Mouse (Mus musculus) embryo, embryonic 10 days (tissue): ENCODE data around the gene Cpsf4l.

Experiments
- DNase-seq: peaks from one replicate; pipeline ENCODE4 v3.0.0-alpha.2; 2015; ENCODE audit warnings: low spot score

Gene Cpsf4l

GRCm38 (mm10) chr11:113735151-113735550 is 25.3 kb upstream of the Cpsf4l start:
- no peak for DNase-seq

DNA sequence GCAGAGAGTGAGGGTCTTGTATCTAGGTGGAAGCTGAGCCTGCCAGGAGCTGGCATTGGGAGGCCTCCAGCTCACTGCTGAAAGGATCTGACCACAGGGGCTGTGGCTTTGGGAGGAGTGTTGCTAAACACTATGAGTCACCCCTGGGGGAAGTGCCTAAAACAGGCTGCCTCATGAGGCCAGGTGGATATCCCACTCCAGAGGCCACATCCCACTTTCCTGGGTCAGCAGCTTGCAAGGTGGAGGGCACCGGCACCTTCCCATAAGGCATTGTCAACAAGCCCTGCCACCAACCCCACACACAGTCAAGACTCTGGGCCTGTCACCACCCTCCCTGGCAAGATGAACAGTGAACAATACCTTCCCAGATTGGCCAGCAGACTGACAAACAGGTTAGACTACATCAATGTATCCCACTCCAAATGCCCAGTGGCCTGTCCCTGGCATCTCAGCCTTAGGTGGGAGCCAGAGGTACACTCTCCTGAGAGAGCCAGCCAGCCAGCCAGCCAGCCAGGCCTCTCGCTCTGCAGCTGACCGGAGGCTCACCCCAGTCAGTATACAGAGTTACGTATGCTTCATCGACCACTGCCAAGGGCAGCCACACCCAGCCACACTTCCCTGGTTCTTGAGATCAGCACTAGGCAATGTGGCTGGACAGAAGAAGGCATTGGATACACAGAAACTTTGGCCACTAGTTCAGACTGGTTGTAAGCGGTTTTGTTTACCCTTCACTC is 24.0 kb upstream of the Cpsf4l start:
- DNase-seq: peak; percentile 47

DNA sequence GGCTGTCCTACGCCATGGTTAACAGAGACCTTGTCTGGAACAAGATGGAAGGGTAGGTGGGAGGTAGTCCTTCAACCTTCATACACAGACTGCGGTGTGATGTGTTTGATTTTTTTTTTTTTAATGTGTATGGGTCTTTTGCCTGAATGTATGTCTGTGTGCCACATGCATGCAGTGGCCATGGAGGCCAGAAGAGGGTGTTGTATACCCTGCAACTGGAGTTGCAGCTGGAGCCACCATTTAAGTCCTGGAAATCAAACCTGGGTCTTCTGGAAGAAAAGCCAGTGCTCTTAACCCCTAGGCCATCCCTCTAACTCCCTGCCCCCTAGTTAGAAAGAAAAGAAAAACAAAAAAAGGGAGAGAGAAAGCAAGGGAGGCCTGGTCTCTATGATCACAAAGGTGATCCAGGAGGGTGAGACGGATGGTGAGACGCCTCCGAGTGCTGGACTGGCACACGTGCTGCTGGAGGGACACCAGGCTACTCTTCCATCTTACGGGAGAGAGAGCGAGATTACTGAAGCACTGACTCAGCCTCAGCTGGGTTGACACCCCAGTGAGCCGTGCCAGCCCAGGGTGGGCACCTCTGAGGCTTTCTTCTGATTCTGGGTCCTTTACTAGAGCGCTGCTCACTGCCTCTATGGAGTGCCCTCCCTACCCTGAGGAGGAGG is 22.3 kb upstream of the Cpsf4l start:
- no peak for DNase-seq

DNA sequence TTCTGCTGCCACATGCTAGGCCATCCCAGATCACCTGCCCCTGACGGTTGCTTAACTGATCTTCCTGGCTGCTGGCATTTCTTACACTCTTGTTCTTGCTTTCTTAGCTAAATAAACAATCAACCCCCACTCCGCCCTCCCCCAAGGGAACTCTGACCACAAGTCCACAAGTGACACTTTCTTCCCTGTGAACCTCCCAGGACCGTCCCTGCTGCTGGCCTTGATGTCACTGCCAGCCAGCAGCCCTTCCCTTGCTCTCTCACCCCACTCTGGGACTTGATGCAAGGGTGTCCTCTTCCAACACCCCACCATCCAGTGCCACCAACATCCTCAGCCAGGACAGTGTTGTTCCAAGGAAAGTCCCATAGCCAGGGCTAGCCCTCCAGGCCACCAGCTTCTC is 21.1 kb upstream of the Cpsf4l start:
- no peak for DNase-seq

DNA sequence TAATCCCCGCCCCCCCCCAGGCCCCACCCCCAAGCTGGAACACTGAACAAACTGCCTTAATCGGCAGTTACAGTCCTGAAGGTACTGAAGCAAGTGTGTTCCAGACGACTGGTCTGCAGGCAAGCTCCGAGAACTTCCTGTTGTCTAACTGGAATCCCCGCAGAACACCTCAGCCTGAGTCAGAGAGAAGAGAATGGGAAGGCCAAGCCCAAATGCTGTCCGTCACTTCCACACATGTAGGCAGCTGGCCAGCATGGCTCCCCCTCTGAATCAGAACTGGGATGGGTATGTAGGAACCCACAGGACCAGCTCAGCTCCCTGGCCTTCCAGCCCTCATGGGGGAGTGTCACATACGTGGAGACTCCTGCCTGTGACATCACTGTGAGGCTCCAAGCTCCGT is 20.1 kb upstream of the Cpsf4l start:
- no peak for DNase-seq

DNA sequence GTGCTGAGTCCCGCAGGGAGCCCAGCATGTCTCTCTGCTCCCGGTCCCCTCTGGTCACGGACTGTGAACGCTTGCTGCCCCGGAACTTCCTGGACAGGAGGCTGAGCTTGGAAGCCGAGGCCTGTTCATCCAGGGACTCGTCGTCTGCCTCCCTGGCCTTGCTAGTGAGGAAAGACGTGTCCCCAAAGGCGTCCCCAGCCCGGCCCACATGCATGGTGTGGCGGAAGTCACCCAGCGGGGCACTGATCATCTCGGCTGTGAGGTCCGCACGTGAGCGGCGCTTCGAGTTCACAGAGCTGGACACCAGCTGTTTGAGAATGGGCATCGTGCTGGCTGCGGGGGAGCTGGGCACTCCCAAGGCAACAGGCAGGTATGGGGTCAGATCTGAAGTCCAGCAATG is 19.4 kb upstream of the Cpsf4l start:
- no peak for DNase-seq

GRCm38 (mm10) chr11:113727992-113728391 is 18.2 kb upstream of the Cpsf4l start:
- DNase-seq: peak; percentile 70

DNA sequence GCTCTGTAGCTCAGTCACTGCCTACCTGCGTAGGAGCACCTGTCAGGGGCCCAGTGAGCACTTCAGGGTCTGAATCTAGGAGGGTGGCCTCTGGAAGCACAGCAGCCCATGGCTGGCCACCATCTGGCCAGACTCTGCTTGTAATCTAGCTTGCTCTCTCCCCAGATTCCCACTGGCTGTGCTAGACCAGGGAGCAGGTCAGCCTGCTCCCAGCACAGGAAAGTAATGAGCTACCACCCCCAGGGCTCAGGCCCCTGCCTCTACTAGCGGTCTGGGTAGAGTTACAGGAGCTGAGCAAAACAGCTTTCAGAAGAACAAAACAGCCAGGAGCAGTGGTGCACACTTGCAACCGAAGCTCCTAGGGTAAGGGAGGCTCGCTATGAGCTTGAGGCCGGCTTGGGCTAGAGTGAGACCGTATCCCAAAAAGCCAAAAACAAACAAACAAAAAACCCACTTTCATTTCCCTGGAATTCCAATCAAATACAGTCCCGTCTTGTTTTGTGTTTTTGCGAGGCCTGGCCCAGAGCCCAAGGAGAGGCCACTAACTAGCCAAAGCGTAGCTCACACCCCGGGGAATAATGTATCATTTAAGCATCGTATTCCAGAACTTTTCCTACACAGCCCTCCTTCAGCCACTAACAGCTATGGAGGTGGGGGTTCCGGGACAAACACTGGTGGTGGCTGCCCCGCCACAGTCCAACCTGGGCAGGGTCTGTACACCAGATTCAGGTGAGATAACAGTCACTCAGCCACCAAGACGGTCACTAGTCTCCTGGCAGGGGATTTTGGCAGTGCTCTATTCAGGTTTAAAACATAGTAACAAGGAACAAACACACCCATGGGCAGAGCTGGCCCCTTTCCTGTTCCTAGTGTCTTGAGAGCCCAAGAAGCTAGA is 17.4 kb upstream of the Cpsf4l start:
- DNase-seq: no peak

DNA sequence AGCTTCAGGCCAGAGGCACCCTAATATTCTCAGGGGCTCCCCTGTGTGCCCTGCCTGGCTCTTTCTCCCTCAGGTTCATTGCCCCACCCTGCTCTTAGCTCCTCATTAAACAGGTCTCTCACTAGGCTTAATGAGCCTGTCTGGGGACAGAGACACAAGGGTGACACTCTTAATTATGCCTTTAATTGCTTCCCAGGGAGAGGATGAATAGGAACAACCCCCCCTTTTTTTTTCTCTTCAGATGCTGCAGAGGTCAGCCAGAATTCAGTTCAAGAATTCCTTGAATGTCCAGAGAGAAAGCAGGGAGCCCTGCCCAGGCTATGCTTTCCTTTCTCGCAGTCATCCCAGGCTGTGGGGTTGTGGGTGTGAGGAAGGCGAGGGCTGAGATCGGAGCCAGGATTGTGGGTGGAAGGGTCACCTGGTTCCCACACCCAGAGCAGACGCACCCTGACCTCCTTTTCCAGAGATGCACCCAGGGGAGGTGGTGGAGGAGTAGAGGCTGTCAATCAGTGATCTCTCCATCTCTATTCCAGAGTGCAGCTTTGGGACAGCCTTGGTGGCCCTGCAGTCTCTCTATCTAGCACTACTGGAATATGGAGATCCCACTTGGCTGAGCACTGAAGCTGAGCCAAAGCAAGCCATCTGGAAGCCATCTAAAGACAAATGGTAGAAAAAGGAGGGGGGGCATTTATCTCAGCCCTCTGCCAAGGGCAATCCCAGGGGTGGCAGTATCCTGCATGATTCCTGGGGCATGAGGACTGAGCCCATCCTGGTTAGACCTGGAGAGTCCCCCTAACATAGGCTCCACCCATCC is 15.6 kb upstream of the Cpsf4l start:
- DNase-seq: no peak

- DNase-seq: no peak
Measured at GRCm38 (mm10) chr11:113722405-113723090, 12.7 kb upstream of the Cpsf4l start.

GRCm38 (mm10) chr11:113717767-113718424 is 8.1 kb upstream of the Cpsf4l start:
- DNase-seq: peak; percentile 40

- DNase-seq: no peak
Measured at GRCm38 (mm10) chr11:113716132-113716531, 6.3 kb upstream of the Cpsf4l start.

- DNase-seq: no peak
Measured at GRCm38 (mm10) chr11:113715078-113715674, 5.4 kb upstream of the Cpsf4l start.

- no peak for DNase-seq
Measured at GRCm38 (mm10) chr11:113711061-113711460, 1.2 kb upstream of the Cpsf4l start.

DNA sequence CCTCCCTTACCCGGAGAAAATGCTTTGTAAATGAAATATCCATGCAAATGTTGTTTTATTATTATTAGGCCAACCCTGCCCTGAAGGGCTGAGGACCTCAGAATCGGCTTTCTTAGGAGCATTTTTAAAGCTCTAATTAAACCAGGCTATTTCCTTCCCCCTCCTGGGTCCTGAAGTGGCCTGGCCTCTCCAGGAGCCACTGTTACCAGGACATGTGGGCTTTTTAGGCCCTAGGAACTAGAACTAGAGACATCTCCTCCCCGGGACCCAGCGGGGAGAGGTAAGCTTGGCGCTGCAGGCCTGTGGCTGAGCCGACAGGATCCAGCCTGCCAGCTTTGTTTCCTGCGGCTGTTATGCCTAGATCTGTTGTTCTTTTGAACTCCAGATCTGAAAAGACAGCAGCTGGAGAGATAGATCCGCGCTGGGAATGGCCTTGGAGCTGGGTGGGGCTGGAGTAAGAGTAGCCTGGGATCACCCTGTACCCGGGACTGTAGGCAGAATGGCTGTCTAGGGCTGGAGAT is 500 bp upstream of the Cpsf4l start:
- DNase-seq: peak; percentile 60

- peak; percentile 49 for DNase-seq
Measured at GRCm38 (mm10) chr11:113709272-113709671, 545 bp downstream of the Cpsf4l start.

DNA sequence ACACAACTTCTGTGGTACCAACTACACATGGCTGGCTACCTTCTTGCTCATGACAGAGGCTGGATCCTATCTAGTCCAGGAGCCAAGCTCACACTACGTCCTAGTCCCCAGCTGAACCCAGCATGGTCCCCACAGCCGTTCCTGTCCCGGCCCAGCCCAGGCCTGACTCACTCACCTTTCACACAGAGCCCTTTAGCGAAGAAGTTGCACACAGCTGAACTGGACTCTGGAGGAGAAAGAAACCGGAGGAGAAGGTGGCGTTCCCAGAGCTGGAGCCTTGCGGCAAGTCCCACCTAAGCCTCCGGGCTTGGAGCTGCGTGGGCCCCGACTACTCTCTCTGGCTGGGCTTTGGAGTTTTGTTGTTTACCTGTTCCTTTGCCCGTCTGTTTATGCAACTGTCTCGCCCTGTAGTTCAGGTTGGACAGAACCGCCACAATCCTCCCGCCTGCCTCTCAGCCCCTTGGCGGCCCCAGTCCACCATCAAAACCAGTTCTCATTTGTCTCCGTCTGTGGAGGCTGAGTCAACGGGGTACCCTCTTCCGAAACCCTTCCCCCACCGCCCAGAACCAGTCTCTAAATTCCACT is 1.1 kb downstream of the Cpsf4l start:
- DNase-seq: no peak

- no peak for DNase-seq
Measured at GRCm38 (mm10) chr11:113705966-113706652, 3.7 kb downstream of the Cpsf4l start.

DNA sequence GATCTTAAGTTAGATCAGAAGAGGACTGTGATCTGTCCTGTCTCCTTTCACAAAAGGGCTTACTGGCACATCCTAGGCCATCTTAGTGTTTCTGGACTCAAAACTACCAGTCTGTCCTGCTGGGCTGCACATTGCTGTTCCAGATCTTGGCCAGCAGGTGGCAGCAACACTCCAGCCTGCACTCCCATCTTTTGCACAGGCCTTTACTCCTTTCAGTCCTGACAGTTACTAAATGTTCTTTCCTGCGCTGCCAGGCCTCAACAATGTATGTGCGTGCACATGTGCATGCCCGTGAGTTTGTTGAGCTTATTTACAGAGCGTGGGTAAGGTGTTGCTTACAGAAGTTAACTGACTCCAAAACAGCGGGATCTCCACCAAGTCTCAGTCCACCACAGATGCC is 6.1 kb downstream of the Cpsf4l start:
- DNase-seq: peak; percentile 85
